Mouse (Mus musculus) testis, adult 2 months (tissue): ENCODE measurements around the gene Rps11.

Experiments used
- CTCF ChIP-seq: fragments of 200-500 bp; IDR thresholded peaks from 2 replicates; pipeline ENCODE4 v1.5.1; 2012; ENCODE audit warnings: low read depth, mild to moderate bottlenecking, inconsistent platforms, low read length, moderate library complexity; ENCODE audit not compliant: control insufficient read depth, insufficient read depth, insufficient replicate concordance
- POLR2A ChIP-seq: fragments of 200-500 bp; IDR thresholded peaks from 2 replicates; pipeline ENCODE4 v1.6.1; 2012; ENCODE audit warnings: low read depth, mild to moderate bottlenecking, inconsistent platforms, low read length, moderate library complexity; ENCODE audit not compliant: control insufficient read depth

- TF ChIP-seq CTCF (no peak), POLR2A (0 out of 2 replicates have a peak, but pooled peaks have one; percentile 7)
Observed at GRCm38 (mm10) chr7:45076501-45076900, 47.7 kb downstream of the Rps11 start.
